Mouse (Mus musculus) small intestine, adult 2 months (tissue): ENCODE data around the gene Arl5a.

Source experiments
- CTCF ChIP-seq: fragments of 200-500 bp; IDR thresholded peaks from 2 replicates; pipeline ENCODE4 v1.5.1; 2012; ENCODE audit warnings: low read depth, mild to moderate bottlenecking, control low read depth, inconsistent platforms, low read length, moderate library complexity, mixed read lengths; ENCODE audit not compliant: insufficient replicate concordance, insufficient read length; ENCODE audit errors: extremely low read depth
- POLR2A ChIP-seq: fragments of 200-500 bp; IDR thresholded peaks from 2 replicates; pipeline ENCODE4 v1.6.1; 2012; ENCODE audit warnings: low read depth, mild to moderate bottlenecking, control low read depth, inconsistent platforms, low read length, moderate library complexity

DNA sequence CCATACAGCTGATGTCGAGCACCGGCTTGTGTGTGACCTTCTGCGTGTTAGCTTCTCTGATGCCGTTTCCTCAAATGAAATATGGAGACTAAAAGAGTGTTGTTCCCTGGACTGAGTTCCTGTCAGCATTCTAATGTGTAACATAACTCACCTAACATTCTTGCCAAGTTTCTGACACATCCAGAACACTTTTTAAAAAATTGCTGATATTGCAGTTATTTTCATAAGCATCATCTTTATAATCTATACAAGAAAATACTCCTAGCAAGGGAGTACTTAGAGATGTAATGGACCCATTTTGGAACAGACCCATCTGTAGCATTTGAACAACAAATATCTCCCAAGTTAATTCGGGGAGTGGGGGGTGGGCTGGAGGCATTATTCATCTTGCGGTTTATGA, 55.1 kb downstream of the Arl5a start:
- TF ChIP-seq CTCF (no peak), POLR2A (no peak)
